Mouse (Mus musculus) cortical plate, adult 2 months (tissue): Measurements from ENCODE around the gene Trak1.

Experiments used
- CTCF ChIP-seq: fragments of 200-500 bp; IDR thresholded peaks from 2 replicates; pipeline ENCODE4 v1.5.1; 2011; ENCODE audit warnings: mild to moderate bottlenecking, control low read depth, low read length; ENCODE audit not compliant: insufficient read depth; ENCODE audit errors: extremely low read depth
- POLR2A ChIP-seq: fragments of 200-500 bp; IDR thresholded peaks from 2 replicates; pipeline ENCODE4 v1.6.1; 2011; ENCODE audit warnings: mild to moderate bottlenecking, low read length, control low read depth; ENCODE audit not compliant: insufficient read depth; ENCODE audit errors: extremely low read depth

DNA sequence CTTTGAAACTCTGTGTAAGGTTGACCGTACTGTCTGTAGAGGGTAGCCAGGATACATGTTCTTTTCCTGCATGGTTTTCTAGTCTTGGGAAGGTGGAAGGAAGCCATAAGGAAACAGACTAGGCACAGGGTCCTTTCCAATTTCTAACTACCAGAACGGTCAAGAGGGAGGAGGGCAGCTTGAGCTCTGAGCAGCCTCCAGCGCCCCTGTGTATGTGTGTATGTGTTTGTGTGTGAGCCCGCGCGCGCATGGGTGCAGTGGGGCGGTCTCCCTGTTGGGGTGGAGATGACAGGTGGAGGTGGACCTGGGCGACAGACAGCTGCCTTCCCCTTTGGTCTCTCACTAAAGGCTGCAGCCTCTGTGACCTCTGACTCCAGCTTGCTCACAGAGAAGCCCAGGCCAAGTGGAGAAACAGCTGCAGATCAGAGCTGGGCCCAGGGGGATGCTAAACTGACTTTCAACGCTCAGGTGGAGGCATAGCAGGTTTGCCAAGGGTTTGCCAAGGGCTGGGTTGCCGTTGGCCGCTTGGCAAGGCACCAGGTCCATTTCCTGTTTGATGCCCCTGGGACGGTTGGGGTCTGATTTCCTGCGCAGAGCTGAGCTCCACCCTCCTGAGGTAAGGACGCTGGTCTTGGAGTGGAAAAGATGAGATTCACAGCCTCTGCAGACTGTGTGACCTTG, 1.2 kb downstream of the Trak1 start:
- TF ChIP-seq CTCF: no peak
- TF ChIP-seq POLR2A: no peak
